ENCODE assay signal across 9 mouse cellular contexts in the genomic region with DNA sequence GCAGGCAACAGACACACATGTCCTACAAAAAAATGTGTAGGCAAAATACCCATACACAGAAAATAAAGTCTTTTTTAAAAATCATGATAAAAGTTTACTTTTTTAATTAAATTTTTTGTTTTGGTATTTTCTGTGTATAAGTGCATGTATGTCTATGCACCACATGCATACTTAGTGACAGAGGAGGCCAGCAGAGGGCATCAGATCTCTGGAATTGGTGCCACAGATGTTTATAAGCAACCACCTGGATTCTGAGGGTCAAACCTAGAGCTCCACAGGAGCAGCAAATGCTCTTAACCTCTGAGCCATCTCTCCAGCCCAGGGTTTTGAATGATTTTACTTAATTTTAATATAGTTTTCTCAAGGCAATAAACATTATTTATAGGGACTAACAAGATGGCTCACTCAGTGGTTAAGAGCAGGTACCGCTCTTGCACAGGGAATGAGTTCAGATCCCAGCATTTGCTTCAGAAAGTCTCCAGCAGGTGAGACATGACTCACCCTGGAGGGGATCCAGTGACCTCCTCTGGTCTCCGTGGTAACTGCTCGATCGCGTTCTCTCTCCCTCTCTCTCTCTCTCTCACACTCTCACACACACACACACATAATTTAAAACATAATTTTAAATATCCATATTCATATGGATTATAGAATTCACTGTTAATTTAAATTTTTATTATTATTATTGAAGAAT. TPM values are rescaled to one million over a fixed set of nuclear protein-coding genes. Genes with fewer than 3 reads are reported as not detected.
A peak's percentile ranks its signal among the peaks of the same experiment; 100 is the strongest.
DNase-seq lines count a peak whose midpoint lies in the region; ATAC-seq and TF ChIP-seq lines count a peak whose summit lies in the region.
"Had no signal": no experiment of that assay in that cellular context is flagged by ENCODE, and none has a peak within 500 bp of the region (broad histone marks: within the 10 kb centered on the region; RNA-seq: fewer than 3 reads in every experiment).

No protein-coding gene starts in this region.

- no peaks in the 10 kb centered on the region for H3K36me3 ChIP-seq in hindbrain, embryonic 11.5 days (ENCODE audit: control insufficient read depth, insufficient read depth, low read length)
- H3K36me3 ChIP-seq in hindbrain, embryonic 16.5 days (ENCODE audit: control insufficient read depth, insufficient read depth, low read length) = peaks cover 4% of the 10 kb centered on the region
- peaks cover 0 to 2% of the 10 kb centered on the region in 2 experiments for H3K36me3 ChIP-seq in CH12.LX (replicated peaks in 1 of 2; ENCODE audit: control insufficient read depth in 1 of 2, insufficient read depth in 1 of 2, low read length in 1 of 2)
- peaks cover 4% of the 10 kb centered on the region; the same call in 1 of the 2 replicates for H3K36me3 ChIP-seq in liver, embryonic 14.5 days (replicated peaks; ENCODE audit: control insufficient read depth, insufficient read depth, low read depth)
- H3K36me3 ChIP-seq: lung, embryonic 15.5 days had no signal

- no peaks in the 10 kb centered on the region for H3K79me2 ChIP-seq in CH12.LX (replicated peaks; ENCODE audit: control insufficient read depth, extremely low read depth, insufficient read depth, poor library complexity, severe bottlenecking)

- DNase-seq in hindbrain, embryonic 11.5 days (ENCODE audit: low spot score) = peak; percentile 34
- peak; percentile 55 for DNase-seq in CH12.LX (ENCODE audit: extremely low read depth)
- DNase-seq in cerebellum, postnatal 14 days = peak; percentile 51 to 55
- DNase-seq in liver, embryonic 14.5 days (ENCODE audit: low read depth in 3 of 3, low spot score in 3 of 3) = no peak
- no peak for DNase-seq in layer of hippocampus, adult 11-12 months (ENCODE audit: low spot score)
- no peak for DNase-seq in ovary, postnatal 14 days (ENCODE audit: low spot score)
- DNase-seq in layer of hippocampus, postnatal 10 days (ENCODE audit: low spot score in 2 of 2) = no peak

- no peak for ATAC-seq in hindbrain, embryonic 11.5 days (ENCODE audit: low FRiP score)
- no peak; the same call in 1 of the 2 replicates for ATAC-seq in hindbrain, embryonic 16.5 days
- ATAC-seq in liver, embryonic 14.5 days (ENCODE audit: insufficient read depth) = no peak

- H3K4me3 ChIP-seq in hindbrain, embryonic 11.5 days (ENCODE audit: low read depth, low read length) = no peak overlapping the region
- no peak overlapping the region for H3K4me3 ChIP-seq in hindbrain, embryonic 16.5 days (ENCODE audit: low read length)
- no peak overlapping the region for H3K4me3 ChIP-seq in CH12.LX (replicated peaks in 1 of 3; ENCODE audit: low read depth in 2 of 3, low read length in 2 of 3, poor library complexity in 1 of 3)
- H3K4me3 ChIP-seq in liver, embryonic 14.5 days (ENCODE audit: insufficient read depth in 1 of 2, low read depth in 2 of 2, low read length in 2 of 2) = no peak overlapping the region
- H3K4me3 ChIP-seq: lung, embryonic 15.5 days had no signal

- TF ChIP-seq EP300 in CH12.LX (IDR thresholded peaks at IDR 0.05; ENCODE audit: low read length) = no peak
- no peak for TF ChIP-seq EP300 in liver, embryonic 14.5 days (IDR thresholded peaks at IDR 0.05; ENCODE audit: low read depth)

- in situ Hi-C loops in CH12.LX (cut with MboI; ENCODE audit: low pct_ligation_motif_present, low pct_unique_long_range_greater_than_20kb, low sequenced_read_pairs) = no loop called here

- peak in 1 of 2 experiments; percentile 85; a peak in 2 of 4 replicates for TF ChIP-seq CTCF in CH12.LX (conservative IDR thresholded peaks at IDR 0.05 in 1 of 2, IDR thresholded peaks at IDR 0.05 in 1 of 2; ENCODE audit: low read depth in 2 of 2, low read length in 2 of 2)
- TF ChIP-seq CTCF in liver, embryonic 14.5 days (IDR thresholded peaks at IDR 0.05; ENCODE audit: low read depth) = peak; percentile 46; the same call in 1 of the 2 replicates

- no peaks in the 10 kb centered on the region for H3K4me1 ChIP-seq in hindbrain, embryonic 11.5 days (replicated peaks; ENCODE audit: control insufficient read depth, insufficient read depth, low read length)
- H3K4me1 ChIP-seq in hindbrain, embryonic 16.5 days (ENCODE audit: control insufficient read depth, insufficient read depth, low read depth, low read length) = no peaks in the 10 kb centered on the region
- H3K4me1 ChIP-seq in CH12.LX (ENCODE audit: control insufficient read depth in 1 of 2, insufficient read depth in 2 of 2) = peaks cover 10 to 41% of the 10 kb centered on the region in 2 experiments
- peaks cover 0 to 2% of the 10 kb centered on the region in 2 experiments; a peak in 1 of 4 replicates for H3K4me1 ChIP-seq in liver, embryonic 14.5 days (replicated peaks; ENCODE audit: control insufficient read depth in 2 of 2, insufficient read depth in 2 of 2, low read length in 1 of 2)
- H3K4me1 ChIP-seq: lung, embryonic 15.5 days had no signal

- no peak overlapping the region for H3K9ac ChIP-seq in hindbrain, embryonic 11.5 days (ENCODE audit: low read depth, low read length)
- H3K9ac ChIP-seq in hindbrain, embryonic 16.5 days (ENCODE audit: low read depth, low read length) = no peak overlapping the region
- H3K9ac ChIP-seq in CH12.LX (ENCODE audit: insufficient read depth, low read depth) = no peak overlapping the region; the same call in 1 of the 2 replicates
- H3K9ac ChIP-seq in liver, embryonic 14.5 days (replicated peaks) = no peak overlapping the region
- H3K9ac ChIP-seq: lung, embryonic 15.5 days had no signal

- dilution Hi-C loops in CH12.LX (cut with MboI; ENCODE audit: extremely low pct_ligation_motif_present, extremely low pct_unique_long_range_greater_than_20kb, low sequenced_read_pairs) = no loop called here

- H3K4me2 ChIP-seq in hindbrain, embryonic 11.5 days (replicated peaks; ENCODE audit: low read depth, low read length) = no peak overlapping the region
- no peak overlapping the region for H3K4me2 ChIP-seq in hindbrain, embryonic 16.5 days (ENCODE audit: low read length)
- no peak overlapping the region for H3K4me2 ChIP-seq in CH12.LX (ENCODE audit: insufficient read depth, low read depth, poor library complexity, severe bottlenecking)
- H3K4me2 ChIP-seq in liver, embryonic 14.5 days (ENCODE audit: low read depth) = no peak overlapping the region
- H3K4me2 ChIP-seq: lung, embryonic 15.5 days had no signal

- H3K27me3 ChIP-seq in hindbrain, embryonic 11.5 days (ENCODE audit: control insufficient read depth, insufficient read depth, low read length) = no peaks in the 10 kb centered on the region
- H3K27me3 ChIP-seq in hindbrain, embryonic 16.5 days (replicated peaks; ENCODE audit: control insufficient read depth, insufficient read depth, low read length) = no peaks in the 10 kb centered on the region
- no peaks in the 10 kb centered on the region for H3K27me3 ChIP-seq in CH12.LX (replicated peaks)
- H3K27me3 ChIP-seq in liver, embryonic 14.5 days (ENCODE audit: control insufficient read depth, insufficient read depth, low read length) = no peaks in the 10 kb centered on the region
- H3K27me3 ChIP-seq: lung, embryonic 15.5 days had no signal

- no peak for TF ChIP-seq POLR2A in CH12.LX (IDR thresholded peaks at IDR 0.05; ENCODE audit: low read depth, low read length)

- no peak overlapping the region for H3K27ac ChIP-seq in hindbrain, embryonic 11.5 days (ENCODE audit: low read depth, low read length)
- no peak overlapping the region for H3K27ac ChIP-seq in hindbrain, embryonic 16.5 days (ENCODE audit: low read depth, low read length)
- H3K27ac ChIP-seq in CH12.LX (ENCODE audit: insufficient read depth, low read depth) = no peak overlapping the region
- no peak overlapping the region for H3K27ac ChIP-seq in liver, embryonic 14.5 days
- H3K27ac ChIP-seq: lung, embryonic 15.5 days had no signal

- peak; percentile 77 for TF ChIP-seq RAD21 in CH12.LX (IDR thresholded peaks at IDR 0.05; ENCODE audit: low read depth, low read length)

- no peaks in the 10 kb centered on the region for H3K9me3 ChIP-seq in hindbrain, embryonic 11.5 days (ENCODE audit: control insufficient read depth, low read length)
- H3K9me3 ChIP-seq in hindbrain, embryonic 16.5 days (ENCODE audit: control insufficient read depth, low read length) = no peaks in the 10 kb centered on the region
- no peaks in the 10 kb centered on the region for H3K9me3 ChIP-seq in CH12.LX (replicated peaks; ENCODE audit: low read length)
- no peaks in the 10 kb centered on the region for H3K9me3 ChIP-seq in liver, embryonic 14.5 days (ENCODE audit: control insufficient read depth, low read length)
- H3K9me3 ChIP-seq: lung, embryonic 15.5 days had no signal

- 83% methylated on average over 5 of the region's 5 CpGs for WGBS in hindbrain, embryonic 11.5 days
- WGBS in hindbrain, embryonic 16.5 days = 83% methylated on average over 5 of the region's 5 CpGs
- 85% methylated on average over 5 of the region's 5 CpGs for WGBS in liver, embryonic 14.5 days (ENCODE audit: insufficient replicate concordance)

RNA-seq across cellular contexts. Expression of gene Crebl2, which starts 18.4 kb away (rescaled TPM):
- polyA plus RNA-seq in hindbrain, embryonic 11.5 days (2014; fragmentation: Nextera tagmentation; extraction: Ambion mirVana) = 1.3 and 1.4 TPM in 2 replicates
- 3.0 and 3.9 TPM in 2 replicates for polyA plus RNA-seq in hindbrain, embryonic 16.5 days (2015; fragmentation: Nextera tagmentation; extraction: Ambion mirVana)
- total RNA-seq in CH12.LX (2012; rRNA removed) = 0.80 and 2.2 TPM in 2 replicates
- total RNA-seq in CH12.LX (2014; rRNA removed) = 0.92 and 1.4 TPM in 2 replicates
- 1.00 and 1.5 TPM in 2 replicates for polyA plus RNA-seq in CH12.LX (2012; ENCODE audit: insufficient read length, low read depth)
- 2.3 and 2.9 TPM in 2 replicates for polyA plus RNA-seq in liver, embryonic 14.5 days (2012; rRNA removed)
- 1.1 and 1.6 TPM in 2 replicates for polyA plus RNA-seq in liver, embryonic 14.5 days (2014; fragmentation: Nextera tagmentation; extraction: Ambion mirVana)
- total RNA-seq in layer of hippocampus, postnatal 10 days (2021) = 10 to 100 TPM; 11.6 to 12.4 TPM

RNA-seq across cellular contexts. Expression of gene Gpr19, which starts 50.0 kb away (rescaled TPM):
- 27.7 and 29.4 TPM in 2 replicates for polyA plus RNA-seq in hindbrain, embryonic 11.5 days (2014; fragmentation: Nextera tagmentation; extraction: Ambion mirVana)
- polyA plus RNA-seq in hindbrain, embryonic 16.5 days (2015; fragmentation: Nextera tagmentation; extraction: Ambion mirVana) = 36.1 and 41.3 TPM in 2 replicates
- total RNA-seq in CH12.LX (2012; rRNA removed) (6.3 and 7.5 TPM in 2 replicates), CH12.LX (2014; rRNA removed) (3.8 and 5.2 TPM in 2 replicates)
- polyA plus RNA-seq in CH12.LX (2012; ENCODE audit: insufficient read length, low read depth) = 4.8 and 6.0 TPM in 2 replicates
- 4.4 and 4.7 TPM in 2 replicates for polyA plus RNA-seq in liver, embryonic 14.5 days (2012; rRNA removed)
- polyA plus RNA-seq in liver, embryonic 14.5 days (2014; fragmentation: Nextera tagmentation; extraction: Ambion mirVana) = 4.4 and 4.9 TPM in 2 replicates
- total RNA-seq in layer of hippocampus, postnatal 10 days (2021) = 10 to 100 TPM; 27.1 to 27.2 TPM

RNA-seq across cellular contexts. Expression of gene Dusp16, which starts 55.9 kb away (rescaled TPM):
- polyA plus RNA-seq in hindbrain, embryonic 11.5 days (2014; fragmentation: Nextera tagmentation; extraction: Ambion mirVana) = 13.0 and 16.3 TPM in 2 replicates
- polyA plus RNA-seq in hindbrain, embryonic 16.5 days (2015; fragmentation: Nextera tagmentation; extraction: Ambion mirVana) = 4.7 and 5.1 TPM in 2 replicates
- 8.8 and 10.6 TPM in 2 replicates for total RNA-seq in CH12.LX (2012; rRNA removed)
- total RNA-seq in CH12.LX (2014; rRNA removed) = 3.7 and 5.2 TPM in 2 replicates
- 13.1 and 17.3 TPM in 2 replicates for polyA plus RNA-seq in CH12.LX (2012; ENCODE audit: insufficient read length, low read depth)
- 2.6 and 3.7 TPM in 2 replicates for polyA plus RNA-seq in liver, embryonic 14.5 days (2012; rRNA removed)
- polyA plus RNA-seq in liver, embryonic 14.5 days (2014; fragmentation: Nextera tagmentation; extraction: Ambion mirVana) = 4.1 and 5.4 TPM in 2 replicates
- total RNA-seq in layer of hippocampus, postnatal 10 days (2021) = 1 to 10 TPM; 7.3 to 7.6 TPM

Comparison
In these comparisons a context has a peak if more than half of its experiments do, and no peak if none do; other contexts are left out.
1. DNase-seq: peak in hindbrain, embryonic 11.5 days (single experiment), CH12.LX (single experiment) and cerebellum, postnatal 14 days (2 of 2); none in liver, embryonic 14.5 days (0 of 3), layer of hippocampus, adult 11-12 months (single experiment), ovary, postnatal 14 days (single experiment) and layer of hippocampus, postnatal 10 days (0 of 2).